Mouse (Mus musculus) Patski (cell line): ENCODE measurements around the gene Sema6d. TPM values are rescaled to one million over a fixed set of nuclear protein-coding genes. Genes with fewer than 3 reads are reported as not detected.

ENCODE experiments used
- ATAC-seq: fragments of 100-300 bp; one replicate; pipeline ENCODE4 v1.8.0; 2021
- CTCF ChIA-PET: fragments of 350-600 bp; sonication (Branson Sonifier 250); formaldehyde crosslinking; loops from one replicate; lab custom pipeline; 2022; ENCODE audit warnings: inconsistent platforms; lab: Charles Lee
- POLR2A ChIA-PET: fragments of 350-600 bp; sonication (Branson Sonifier 250); formaldehyde crosslinking; loops from one replicate; lab custom pipeline; 2022; ENCODE audit warnings: antibody characterized with exemption, inconsistent platforms; lab: Charles Lee
- DNase-seq: peaks from one replicate; pipeline ENCODE4 v3.0.0-alpha.2; 2011; ENCODE audit warnings: low read depth, low spot score
- H3K27me3 ChIP-seq: fragments of 371-371 bp; one replicate; pipeline ENCODE4 v1.5.1; 2021
- CTCF ChIP-seq: fragments of 100-300 bp; IDR thresholded peaks from one replicate; pipeline ENCODE4 v1.5.1; 2021
- in situ Hi-C: fragments of 300-500 bp; cut with MboI; formaldehyde crosslinking; loops from 3 replicates; pipeline ENCODE4 v1.11.1; 2018; ENCODE audit warnings: low pct_unique_long_range_greater_than_20kb, mixed read lengths
- polyA plus RNA-seq: library from polyadenylated mRNA; unstranded; gene quantifications from one replicate; pipeline ENCODE4 v1.2.3, GENCODE M21; 2021

Sema6d gene
- polyA plus RNA-seq, 1 experiment from 2014 or later: 2.7 TPM

DNA sequence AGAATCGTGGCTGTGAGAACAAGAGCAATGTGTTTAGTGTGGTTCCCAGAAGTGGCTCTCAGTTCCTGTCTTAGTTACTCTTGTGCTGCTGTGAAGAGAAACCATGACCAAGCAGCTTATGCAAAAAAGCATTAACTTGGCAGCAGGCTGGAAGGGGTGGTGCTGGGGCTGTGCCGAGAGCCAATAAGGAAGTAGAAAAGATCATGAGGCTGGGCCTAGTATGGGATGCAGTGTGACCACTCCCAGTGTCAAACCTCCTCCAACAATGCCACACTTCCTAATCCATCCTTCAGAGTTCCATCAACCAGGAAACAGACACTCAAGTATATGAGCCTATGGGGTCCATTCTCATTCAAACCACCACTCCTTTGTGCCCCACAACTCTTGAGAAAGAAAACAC, 199.6 kb downstream of the Sema6d start:
- ChIA-PET POLR2A (no interaction called here), CTCF (no interaction called here)
- ATAC-seq: no peak
- TF ChIP-seq CTCF: no peak
- peaks cover 3% of the 10 kb centered on the region for H3K27me3 ChIP-seq
- in situ Hi-C loops: no loop called here
- no peak for DNase-seq

DNA sequence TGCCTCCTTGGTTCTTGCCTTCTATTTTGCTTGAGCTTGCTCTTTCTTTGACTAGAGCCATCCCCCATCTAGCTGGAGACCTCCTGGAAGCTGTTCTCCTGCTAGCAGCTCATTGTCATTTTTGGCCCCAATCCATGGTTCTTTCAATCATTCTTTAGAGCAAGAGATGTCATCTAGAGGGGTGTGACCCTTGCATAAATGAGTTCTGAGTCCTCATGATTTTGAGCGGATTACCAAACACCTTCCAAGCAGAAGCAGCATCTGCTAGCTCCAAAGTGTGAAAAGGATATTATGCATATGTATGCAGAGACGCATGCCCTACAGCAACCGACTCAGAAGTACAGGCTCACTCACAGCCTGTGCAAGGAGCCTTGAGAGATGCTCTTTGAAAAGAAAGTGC, 201.4 kb downstream of the Sema6d start:
- ATAC-seq (no peak), DNase-seq (no peak)
- no peak for TF ChIP-seq CTCF
- POLR2A ChIA-PET: no interaction called here
- CTCF ChIA-PET: no interaction called here
- in situ Hi-C loops: no loop called here
- H3K27me3 ChIP-seq: no peaks in the 10 kb centered on the region

DNA sequence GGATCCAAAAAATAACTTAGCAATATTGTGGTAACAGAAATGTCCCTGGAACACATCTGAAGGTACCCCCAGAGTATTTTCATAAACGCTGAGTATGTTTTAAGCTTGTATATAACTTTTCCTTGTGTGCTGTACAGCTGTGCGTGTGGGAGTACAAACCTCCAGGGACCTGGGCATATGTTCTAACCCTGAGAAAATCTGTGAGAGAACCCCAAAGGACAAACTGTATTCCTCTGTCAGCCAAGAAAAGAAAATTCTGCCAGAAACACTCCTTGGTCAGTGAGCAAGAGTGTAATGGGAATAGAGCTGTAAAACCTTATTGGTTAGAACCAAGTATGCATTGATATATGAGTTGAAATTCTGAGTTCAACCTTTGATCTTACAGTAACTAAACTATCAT, 203.8 kb downstream of the Sema6d start:
- H3K27me3 ChIP-seq: no peaks in the 10 kb centered on the region
- TF ChIP-seq CTCF: no peak
- ChIA-PET CTCF (no interaction called here), POLR2A (no interaction called here)
- in situ Hi-C loops: no loop called here
- no peak for DNase-seq
- ATAC-seq: no peak

DNA sequence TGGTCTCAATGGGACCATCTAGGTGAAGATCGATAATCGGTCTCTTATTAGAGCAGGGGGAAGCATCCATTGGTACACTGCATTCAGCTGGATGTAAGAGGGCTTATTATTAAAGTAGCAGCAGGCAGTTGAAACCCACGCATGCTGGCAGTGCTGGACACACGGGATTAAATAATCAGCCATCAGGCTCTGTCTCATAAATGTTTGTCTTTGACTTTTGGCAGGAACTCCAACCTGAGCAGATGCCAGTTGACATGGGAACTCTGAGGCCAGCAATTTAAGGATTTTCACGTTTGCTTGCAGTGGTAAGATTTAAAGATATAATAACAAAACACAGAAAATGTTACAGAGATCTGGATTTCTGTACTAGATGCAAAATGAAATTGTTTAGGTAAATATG, 208.6 kb downstream of the Sema6d start:
- POLR2A ChIA-PET: no interaction called here
- ATAC-seq (no peak), DNase-seq (no peak)
- in situ Hi-C loops: no loop called here
- CTCF ChIA-PET: no interaction called here
- no peaks in the 10 kb centered on the region for H3K27me3 ChIP-seq
- no peak for TF ChIP-seq CTCF

DNA sequence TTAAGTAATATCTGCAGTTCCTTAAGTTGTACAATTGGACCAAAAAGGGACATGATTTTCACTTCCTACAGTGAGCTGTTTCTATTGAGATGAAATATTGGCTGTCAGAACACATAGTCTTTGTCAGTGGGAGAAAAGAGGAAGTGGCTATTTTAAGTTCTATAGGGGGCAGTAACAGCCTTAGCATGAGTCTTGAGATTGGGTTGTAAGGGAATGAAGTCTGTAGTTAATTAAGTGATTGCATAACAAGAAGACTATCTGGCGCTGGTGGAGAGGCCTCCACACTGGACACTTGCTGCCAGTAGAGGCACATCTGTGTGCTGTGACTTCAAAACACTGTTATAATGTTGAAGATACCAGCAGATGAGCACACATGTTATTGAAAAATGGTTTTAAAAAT, 209.1 kb downstream of the Sema6d start:
- no peaks in the 10 kb centered on the region for H3K27me3 ChIP-seq
- ChIA-PET CTCF (no interaction called here), POLR2A (no interaction called here)
- no peak for TF ChIP-seq CTCF
- no peak for ATAC-seq
- in situ Hi-C loops: no loop called here
- DNase-seq: no peak

DNA sequence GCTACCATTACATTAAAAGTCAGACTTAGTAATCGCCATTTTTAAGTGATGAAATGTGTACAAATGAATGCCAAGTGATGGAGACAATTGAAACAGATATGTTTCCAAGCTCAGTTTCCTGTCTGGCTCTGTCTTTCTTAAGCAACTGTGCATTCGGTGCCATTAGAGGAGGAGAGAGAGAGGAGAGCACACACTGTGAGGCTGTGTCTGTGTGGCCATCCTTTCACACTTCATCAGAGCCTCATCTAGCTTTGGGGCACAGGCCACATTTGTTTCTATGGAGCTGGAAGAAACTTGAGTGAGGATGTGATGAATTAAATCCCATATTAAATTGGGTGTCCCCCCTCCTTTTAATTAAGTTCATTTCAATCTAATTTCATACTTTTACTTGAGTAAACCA, 218.8 kb downstream of the Sema6d start:
- ChIA-PET POLR2A (interaction anchor here (0.7 kb wide), 1 partner anchor 41 kb away, joined by 3 read pairs; no protein-coding TSS in a partner anchor), CTCF (no interaction called here)
- no peak for TF ChIP-seq CTCF
- H3K27me3 ChIP-seq: no peaks in the 10 kb centered on the region
- in situ Hi-C loops: no loop called here
- ATAC-seq: no peak
- no peak for DNase-seq

DNA sequence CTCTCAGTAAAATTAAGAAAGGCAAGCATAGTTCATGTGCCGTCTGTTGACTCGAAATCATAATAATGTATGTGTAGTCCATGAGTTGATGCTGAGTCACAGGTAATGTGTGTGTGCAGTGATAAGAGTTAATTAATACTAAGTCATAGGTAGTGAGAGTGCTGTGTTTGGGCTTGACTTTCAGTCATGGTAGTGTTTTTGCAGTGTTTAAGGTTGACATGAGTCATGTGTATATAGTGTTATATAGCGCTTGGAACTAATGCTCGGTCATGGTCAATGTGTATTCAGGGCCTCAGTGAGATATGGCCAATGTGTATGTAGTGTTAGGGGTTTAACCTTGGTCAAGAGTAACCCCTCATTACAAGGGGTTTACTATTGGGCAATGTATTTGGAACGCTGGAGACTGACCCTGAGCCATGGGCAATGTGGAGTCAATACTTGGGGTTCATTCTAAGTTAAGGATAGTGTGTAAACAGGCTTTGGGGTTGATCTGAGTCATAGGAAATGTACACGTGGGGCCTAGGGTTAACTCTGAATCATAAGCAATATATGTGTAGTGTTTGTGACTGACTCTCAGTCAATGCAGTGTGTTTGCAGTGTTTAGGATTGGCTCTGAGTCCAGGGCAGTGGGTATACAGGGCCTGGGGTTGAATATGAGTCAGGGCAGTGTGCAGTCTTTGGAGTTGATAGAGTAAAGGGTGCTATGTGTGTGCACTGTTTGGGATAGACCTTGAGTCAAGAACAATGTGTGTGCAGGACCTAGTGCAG, 219.8 kb downstream of the Sema6d start:
- DNase-seq (no peak), ATAC-seq (no peak)
- CTCF ChIA-PET: no interaction called here
- H3K27me3 ChIP-seq: no peaks in the 10 kb centered on the region
- in situ Hi-C loops: no loop called here
- POLR2A ChIA-PET: no interaction called here
- TF ChIP-seq CTCF: no peak

DNA sequence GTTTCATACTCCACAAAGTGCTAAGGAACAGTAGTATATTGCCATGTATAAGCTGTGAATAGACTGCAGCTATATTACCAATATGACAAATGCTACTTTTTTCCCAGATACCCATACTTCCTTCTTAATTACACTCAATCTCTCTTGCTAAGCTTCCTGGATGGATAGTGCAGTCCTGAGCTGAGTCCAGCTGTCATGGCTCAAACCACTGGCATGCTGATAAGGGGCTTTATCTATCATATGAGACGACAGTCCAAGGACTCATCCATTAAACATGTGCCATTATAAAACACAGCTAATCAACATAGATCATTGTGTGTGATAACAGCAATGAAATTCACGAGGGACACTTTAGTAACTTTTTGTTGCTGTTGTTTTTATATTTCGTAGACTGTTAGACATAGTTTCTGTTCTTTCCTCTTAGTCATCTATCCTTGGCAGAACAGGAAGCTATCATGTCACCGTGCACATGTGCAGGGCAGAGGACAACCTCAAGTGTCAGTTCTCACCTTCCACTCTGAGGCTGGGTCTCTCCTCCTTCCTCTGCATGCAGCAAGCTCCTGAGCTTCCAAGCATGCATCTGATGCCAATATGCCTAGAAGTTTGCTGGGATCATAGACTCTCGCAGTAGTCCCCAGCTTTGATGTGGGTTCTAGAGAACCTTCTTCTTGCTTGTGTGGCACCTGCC, 232.9 kb downstream of the Sema6d start:
- in situ Hi-C loops: no loop called here
- ChIA-PET POLR2A (no interaction called here), CTCF (interaction anchor here (1.0 kb wide), 1 partner anchor 18 kb away, joined by 3 read pairs; no protein-coding TSS in a partner anchor)
- no peak for TF ChIP-seq CTCF
- no peak for ATAC-seq
- peaks cover 4% of the 10 kb centered on the region for H3K27me3 ChIP-seq
- no peak for DNase-seq

DNA sequence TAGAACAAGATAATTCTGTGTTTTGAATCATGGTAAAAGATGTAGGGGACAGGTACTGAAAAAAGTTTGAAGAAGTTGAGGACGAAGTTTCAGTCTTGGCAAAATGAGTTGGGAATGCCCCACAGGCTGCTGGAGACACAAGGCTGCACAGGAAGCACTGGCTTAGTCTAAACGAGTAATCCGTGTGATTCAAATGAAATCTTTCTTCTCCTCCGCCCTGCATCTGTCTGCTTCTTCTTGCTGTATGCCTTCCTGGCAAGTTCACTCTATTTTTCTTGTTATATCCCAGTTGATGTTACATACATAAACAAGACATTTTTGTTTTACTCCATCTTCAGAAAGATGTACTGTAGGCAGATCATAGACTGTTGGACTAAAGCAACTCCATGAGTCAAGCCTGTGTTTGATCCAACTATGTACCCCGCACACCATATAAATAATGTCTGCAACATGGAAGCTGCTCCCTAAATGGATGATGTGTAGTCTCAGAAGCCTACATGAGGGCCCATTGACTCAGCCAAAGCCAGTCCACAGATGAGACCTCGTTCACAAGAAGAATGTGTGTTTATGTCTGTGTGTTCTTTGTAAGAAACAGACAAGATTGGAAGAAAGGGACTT, 234.4 kb downstream of the Sema6d start:
- ATAC-seq: no peak
- no peak for DNase-seq
- ChIA-PET CTCF (no interaction called here), POLR2A (no interaction called here)
- no peak for TF ChIP-seq CTCF
- H3K27me3 ChIP-seq: peaks cover 4% of the 10 kb centered on the region
- in situ Hi-C loops: no loop called here

DNA sequence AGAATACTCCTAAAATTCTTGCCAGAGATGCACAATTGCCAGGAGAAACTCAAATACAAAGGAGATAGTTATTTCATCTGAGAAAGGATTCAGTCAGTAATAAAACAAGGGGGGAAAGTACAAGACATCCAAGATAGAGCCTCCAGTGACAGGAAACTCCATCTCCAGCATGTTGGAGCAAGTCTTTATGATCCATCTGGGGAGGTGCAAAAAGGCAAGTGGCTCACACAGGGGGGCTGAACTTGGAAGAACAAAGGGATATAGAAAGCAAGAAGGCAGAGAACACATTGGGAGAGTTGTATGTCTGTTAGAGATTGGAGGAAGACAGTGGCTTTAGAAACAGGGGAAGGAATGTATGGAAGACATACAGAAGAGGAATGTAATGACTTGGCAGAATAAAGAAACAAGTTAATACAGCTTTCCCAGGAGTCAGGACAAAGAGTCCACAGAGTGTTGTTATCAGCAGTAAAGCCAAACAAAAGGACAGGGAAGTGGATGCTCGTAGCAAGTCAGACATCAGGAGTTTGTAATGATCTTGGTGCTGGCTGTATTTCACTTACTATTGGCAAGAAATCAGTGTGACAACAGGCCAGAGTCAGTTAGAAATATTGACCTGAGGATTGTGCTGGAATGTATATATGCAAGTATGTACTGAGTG, 239.8 kb downstream of the Sema6d start:
- TF ChIP-seq CTCF: no peak
- H3K27me3 ChIP-seq: peaks cover 4% of the 10 kb centered on the region
- DNase-seq: no peak
- POLR2A ChIA-PET: interaction anchor here (0.6 kb wide), 1 partner anchor 1338 kb away, joined by 3 read pairs; no protein-coding TSS in a partner anchor
- ATAC-seq: no peak
- CTCF ChIA-PET: no interaction called here
- in situ Hi-C loops: no loop called here
